In genomic region chr5:3893459-3894293, GRCm38 (mm10) we compare ENCODE assay signal across 8 mouse cellular contexts. TPM values are rescaled to one million over a fixed set of nuclear protein-coding genes. Genes with fewer than 3 reads are reported as not detected.
DNase-seq lines count a peak whose midpoint lies in the region; ATAC-seq and TF ChIP-seq lines count a peak whose summit lies in the region.
"Not testable (repeated sequence)": the region's sequence is repeated elsewhere in the genome, so short reads cannot be mapped to it uniquely, and the experiment has no call there.

TSS of gene Mterf1a (minus strand) at chr5:3893933.

- WGBS in forebrain, embryonic 15.5 days: under 1% methylated on average over 11 of the region's 47 CpGs
- under 1% methylated on average over 9 of the region's 47 CpGs for WGBS in liver, embryonic 15.5 days (ENCODE audit: insufficient replicate concordance)
- WGBS in stomach, postnatal 0 days: 0% methylated on average over 7 of the region's 47 CpGs

- H3K36me3 ChIP-seq in ES-E14 (ENCODE audit: control insufficient read depth, insufficient read depth, low read length, poor library complexity, severe bottlenecking); forebrain, embryonic 15.5 days; liver, embryonic 15.5 days (replicated peaks); stomach, postnatal 0 days (ENCODE audit: control insufficient read depth, insufficient read depth, low read length): not testable (repeated sequence)

- TF ChIP-seq CTCF in stomach, postnatal 0 days (IDR thresholded peaks at IDR 0.05; ENCODE audit: low read depth): peak; percentile 49

- ATAC-seq in forebrain, embryonic 15.5 days (replicated peaks): peak; percentile 100
- ATAC-seq in liver, embryonic 15.5 days (ENCODE audit: insufficient read depth): peak; percentile 100
- peak; percentile 100 for ATAC-seq in stomach, postnatal 0 days (ENCODE audit: low FRiP score, low TSS enrichment)

- peak within 1 kb of the TSS; percentile 49 for H3K4me2 ChIP-seq in forebrain, embryonic 15.5 days (replicated peaks)
- peak within 1 kb of the TSS; percentile 71 for H3K4me2 ChIP-seq in liver, embryonic 15.5 days
- H3K4me2 ChIP-seq in stomach, postnatal 0 days (replicated peaks; ENCODE audit: low read depth): peak within 1 kb of the TSS; percentile 61

- DNase-seq in ES-E14 (ENCODE audit: low read depth, low spot score); stomach, postnatal 0 days (ENCODE audit: low spot score): not testable (repeated sequence)
- DNase-seq in cerebellum, adult 18-20 months: peak; percentile 44 to 61
- peak; percentile 15 to 41 for DNase-seq in heart, postnatal 14 days
- peak; percentile 28 to 36 for DNase-seq in kidney, postnatal 36 days
- peak; percentile 62 for DNase-seq in naive thymus-derived CD4-positive, alpha-beta T cell, adult 2 months (ENCODE audit: low read depth)

- not testable (repeated sequence) for H3K4me1 ChIP-seq in ES-E14 (ENCODE audit: control insufficient read depth in 2 of 2, insufficient read depth in 2 of 2, low read length in 2 of 2, poor library complexity in 1 of 2); liver, embryonic 15.5 days (replicated peaks); stomach, postnatal 0 days (replicated peaks; ENCODE audit: control insufficient read depth, insufficient read depth)
- H3K4me1 ChIP-seq in forebrain, embryonic 15.5 days: peaks cover 10% of the 10 kb centered on the region

- not testable (repeated sequence) for H3K27me3 ChIP-seq in forebrain, embryonic 15.5 days; liver, embryonic 15.5 days; stomach, postnatal 0 days (ENCODE audit: control insufficient read depth, insufficient read depth, low read length)

- H3K27ac ChIP-seq in ES-E14 (ENCODE audit: insufficient read depth, low read depth, low read length, poor library complexity, severe bottlenecking); forebrain, embryonic 15.5 days (replicated peaks); liver, embryonic 15.5 days (replicated peaks); stomach, postnatal 0 days (replicated peaks): not testable (repeated sequence)

- peak within 1 kb of the TSS; percentile 71 to 88 for H3K4me3 ChIP-seq in ES-E14 (ENCODE audit: insufficient read depth in 1 of 2, low read depth in 1 of 2, low read length in 2 of 2, poor library complexity in 1 of 2, severe bottlenecking in 1 of 2)
- peak within 1 kb of the TSS; percentile 43 for H3K4me3 ChIP-seq in forebrain, embryonic 15.5 days
- peak within 1 kb of the TSS; percentile 64 for H3K4me3 ChIP-seq in liver, embryonic 15.5 days (replicated peaks)
- H3K4me3 ChIP-seq in stomach, postnatal 0 days (ENCODE audit: low read depth, low read length): peak within 1 kb of the TSS; percentile 40

- intact Hi-C loops in heart, postnatal 14 days (cut with DNase I): loop anchor here (2.0 kb wide), 2 partner anchors 33 to 297 kb away; no protein-coding TSS in a partner anchor

- not testable (repeated sequence) for TF ChIP-seq EP300 in stomach, postnatal 0 days (optimal IDR thresholded peaks at IDR 0.05)

- in situ Hi-C loops in ES-E14 (cut with MboI; ENCODE audit: low sequenced_read_pairs in 2 of 2, unreplicated experiment in 2 of 2): not testable (repeated sequence)

- not testable (repeated sequence) for H3K9me3 ChIP-seq in ES-E14 (ENCODE audit: control insufficient read depth, insufficient read depth, low read depth, low read length); forebrain, embryonic 15.5 days; liver, embryonic 15.5 days (replicated peaks); stomach, postnatal 0 days (ENCODE audit: control insufficient read depth, low read length)

- not testable (repeated sequence) for H3K9ac ChIP-seq in ES-E14 (ENCODE audit: insufficient read depth, low read depth, low read length, poor library complexity, severe bottlenecking)
- H3K9ac ChIP-seq in forebrain, embryonic 15.5 days (replicated peaks): peak within 1 kb of the TSS; percentile 38
- peak within 1 kb of the TSS; percentile 38 for H3K9ac ChIP-seq in liver, embryonic 15.5 days
- H3K9ac ChIP-seq in stomach, postnatal 0 days (ENCODE audit: low read length): peak within 1 kb of the TSS; percentile 32; the same call in 1 of the 2 replicates

RNA-seq across cellular contexts. Expression of gene Mterf1a, which starts in this region (rescaled TPM):
- 6.6 and 8.4 TPM in 2 replicates for total RNA-seq in ES-E14 (2012; rRNA removed)
- 8.7 and 9.3 TPM in 2 replicates for polyA plus RNA-seq in forebrain, embryonic 15.5 days (2015; fragmentation: Nextera tagmentation; extraction: Ambion mirVana)
- total RNA-seq in heart, postnatal 14 days (2021): 1 to 10 TPM; 3.1 to 3.7 TPM
- polyA plus RNA-seq in liver, embryonic 15.5 days (2015; fragmentation: Nextera tagmentation; extraction: Ambion mirVana): 3.8 and 4.4 TPM in 2 replicates
- polyA plus RNA-seq in stomach, postnatal 0 days (2015; fragmentation: Nextera tagmentation; extraction: Ambion mirVana): 4.1 and 4.9 TPM in 2 replicates
